Mouse (Mus musculus) limb, embryonic 15.5 days (tissue): ENCODE data around the gene Vsig8. TPM values are rescaled to one million over a fixed set of nuclear protein-coding genes. Genes with fewer than 3 reads are reported as not detected.

Experiments used
- ATAC-seq: fragments of 200-750 bp; cut with Nextera tagmentation; 2 replicates; pipeline ENCODE4 v1.8.0; 2017; ENCODE audit warnings: low read depth, moderate TSS enrichment; ENCODE audit not compliant: insufficient number of reproducible peaks, low FRiP score, low TSS enrichment
- H3K27ac ChIP-seq: fragments of 300-500 bp; sonication (generic); 2 replicates; pipeline ENCODE4 v1.5.1; 2015; ENCODE audit warnings: moderate library complexity, mild to moderate bottlenecking, inconsistent platforms
- H3K27me3 ChIP-seq: fragments of 300-500 bp; sonication (generic); 2 replicates; pipeline ENCODE4 v1.6.1; 2015; ENCODE audit warnings: inconsistent platforms
- H3K36me3 ChIP-seq: fragments of 300-500 bp; sonication (generic); 2 replicates; pipeline ENCODE4 v1.6.1; 2015; ENCODE audit warnings: inconsistent platforms
- H3K4me1 ChIP-seq: fragments of 300-500 bp; sonication (generic); 2 replicates; pipeline ENCODE4 v1.6.1; 2015; ENCODE audit warnings: inconsistent platforms
- H3K4me2 ChIP-seq: fragments of 300-500 bp; sonication (generic); 2 replicates; pipeline ENCODE4 v1.6.1; 2015; ENCODE audit warnings: mild to moderate bottlenecking, inconsistent platforms
- H3K4me3 ChIP-seq: fragments of 300-500 bp; sonication (generic); 2 replicates; pipeline ENCODE4 v1.5.1; 2015; ENCODE audit warnings: mild to moderate bottlenecking, inconsistent platforms
- H3K9ac ChIP-seq: fragments of 300-500 bp; sonication (generic); 2 replicates; pipeline ENCODE4 v1.6.1; 2015; ENCODE audit warnings: inconsistent platforms
- H3K9me3 ChIP-seq: fragments of 300-500 bp; sonication (generic); 2 replicates; pipeline ENCODE4 v1.6.1; 2016; ENCODE audit warnings: inconsistent platforms
- WGBS: fragments of 180-500 bp; shearing (Covaris S2); methylation state at CpG from one replicate; pipeline ENCODE4 v1.1.7; 2015; 5-methylcytosine and 5-hydroxymethylcytosine counted together
- polyA plus RNA-seq: library from polyadenylated mRNA; unstranded; fragments of >200 nt; fragmentation: Nextera tagmentation; extraction: Ambion mirVana; gene quantifications from 2 replicates; pipeline ENCODE4 v1.2.1, GENCODE M21; 2015

Vsig8 gene
- polyA plus RNA-seq, 1 experiment from 2014 or later: 3.7 TPM

DNA sequence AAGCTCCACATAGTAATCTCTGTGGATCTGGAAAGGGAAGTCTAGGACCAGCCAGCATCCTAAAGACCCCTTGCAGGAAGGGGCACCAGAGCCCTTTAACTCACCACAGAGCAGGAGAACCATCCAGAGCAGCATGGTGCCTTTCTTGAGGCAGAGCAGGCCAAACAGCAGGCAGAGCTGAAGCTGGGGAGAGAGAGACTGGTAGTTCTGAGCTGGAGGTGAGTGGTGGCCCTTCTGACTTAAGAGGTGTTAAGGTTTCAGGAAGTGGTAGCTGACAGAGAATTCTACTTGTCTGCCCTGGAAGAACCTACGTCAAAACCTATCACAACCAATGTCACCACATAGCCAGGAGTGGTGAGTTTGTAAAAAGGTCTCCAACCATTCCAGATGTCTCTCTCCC, 46.6 kb downstream of the Vsig8 start, which contains the start of gene Fcrl6:
Gene Fcrl6 (minus strand): TSS at position 226 of the 400 bp plus-strand sequence.
- no peaks in the 10 kb centered on the region for H3K27me3 ChIP-seq
- no peak within 1 kb of the TSS for H3K9ac ChIP-seq
- no peak within 1 kb of the TSS for H3K4me2 ChIP-seq
- no peaks in the 10 kb centered on the region for H3K4me1 ChIP-seq
- H3K4me3 ChIP-seq: no peak within 1 kb of the TSS
- no peak within 1 kb of the TSS for H3K27ac ChIP-seq
- WGBS: 71% methylated on average over 1 of the region's 1 CpGs
- H3K9me3 ChIP-seq: no peaks in the 10 kb centered on the region
- H3K36me3 ChIP-seq: no peaks in the 10 kb centered on the region
- ATAC-seq: no peak

DNA sequence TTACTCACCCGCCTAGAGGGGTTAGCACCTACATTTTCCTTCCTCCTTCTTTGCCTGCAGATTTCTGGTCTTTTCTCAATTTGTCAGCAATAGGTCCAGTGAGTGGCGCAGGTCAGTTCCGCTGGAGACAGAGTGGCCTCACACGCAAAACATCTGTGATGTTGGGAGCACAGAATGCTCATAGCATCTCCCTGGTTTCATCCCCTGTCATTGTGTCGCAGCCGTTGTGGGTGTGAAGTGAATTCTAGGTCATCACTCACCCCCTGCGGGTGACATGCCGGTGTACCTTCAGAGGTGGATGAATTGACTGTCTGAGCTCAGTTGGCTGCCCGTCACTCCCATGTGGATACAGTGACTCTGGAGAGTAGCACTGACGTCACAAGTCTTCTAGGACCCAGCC, 55.6 kb downstream of the Vsig8 start:
- H3K9ac ChIP-seq: no peak overlapping the region
- no peak overlapping the region for H3K4me3 ChIP-seq
- H3K4me2 ChIP-seq: no peak overlapping the region
- 82% methylated on average over 10 of the region's 10 CpGs for WGBS
- H3K36me3 ChIP-seq: no peaks in the 10 kb centered on the region
- H3K27ac ChIP-seq: no peak overlapping the region
- H3K4me1 ChIP-seq: no peaks in the 10 kb centered on the region
- peaks cover 5% of the 10 kb centered on the region; the same call in 1 of the 2 replicates for H3K27me3 ChIP-seq
- no peaks in the 10 kb centered on the region for H3K9me3 ChIP-seq
- no peak for ATAC-seq

DNA sequence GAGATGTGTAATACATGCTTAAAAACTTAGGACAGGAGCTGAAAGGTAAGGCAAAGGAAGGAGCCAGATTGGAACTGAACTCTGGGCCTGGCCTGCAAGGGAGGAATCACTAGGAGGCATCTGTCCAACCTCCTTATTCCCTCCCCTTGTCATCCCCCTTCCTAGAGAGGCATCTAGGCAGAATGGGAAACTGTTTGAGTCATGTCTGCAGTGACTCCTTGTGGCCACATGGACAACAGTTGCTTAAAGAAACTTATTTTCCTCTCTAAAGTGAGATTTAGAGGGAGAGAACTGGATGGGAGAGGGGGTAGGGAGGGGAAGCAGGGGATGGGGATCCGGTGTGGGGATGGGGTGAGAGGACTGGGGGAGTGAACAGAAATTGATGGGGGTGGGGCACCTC, 57.0 kb downstream of the Vsig8 start:
- H3K27ac ChIP-seq: no peak overlapping the region
- no peaks in the 10 kb centered on the region for H3K9me3 ChIP-seq
- no peak overlapping the region for H3K4me2 ChIP-seq
- 56% methylated on average over 1 of the region's 1 CpGs for WGBS
- peaks cover 12% of the 10 kb centered on the region; the same call in 1 of the 2 replicates for H3K27me3 ChIP-seq
- H3K4me3 ChIP-seq: no peak overlapping the region
- no peaks in the 10 kb centered on the region for H3K36me3 ChIP-seq
- no peak overlapping the region for H3K9ac ChIP-seq
- peaks cover 14% of the 10 kb centered on the region for H3K4me1 ChIP-seq
- no peak for ATAC-seq

Other genes with a start within 250 kb of the Vsig8 start
- 0.04 and 0.09 TPM in 2 replicates for gene Kcnj9, start 226.6 kb upstream of the Vsig8 start, polyA plus RNA-seq
- gene Kcnj10, start 214.7 kb upstream of the Vsig8 start, polyA plus RNA-seq: 0.04 and 0.05 TPM in 2 replicates
- 4.9 and 5.2 TPM in 2 replicates for gene Pigm, start 179.4 kb upstream of the Vsig8 start, polyA plus RNA-seq
- 0.47 and 0.52 TPM in 2 replicates for gene Slamf9, start 80.6 kb upstream of the Vsig8 start, polyA plus RNA-seq
- 39.6 and 41.0 TPM in 2 replicates for gene Igsf9, start 74.2 kb upstream of the Vsig8 start, polyA plus RNA-seq
- gene Tagln2, start 55.9 kb upstream of the Vsig8 start, polyA plus RNA-seq: 233 and 277 TPM in 2 replicates
- 2.2 and 2.3 TPM in 2 replicates for gene Cfap45, start 35.1 kb upstream of the Vsig8 start, polyA plus RNA-seq
- 0.11 and 0.12 TPM in 2 replicates for gene Slamf8, start 34.6 kb downstream of the Vsig8 start, polyA plus RNA-seq
- gene Fcrl6, start 46.6 kb downstream of the Vsig8 start, polyA plus RNA-seq: 0.27 and 0.52 TPM in 2 replicates
- 11.0 and 12.9 TPM in 2 replicates for gene Dusp23, start 77.0 kb downstream of the Vsig8 start, polyA plus RNA-seq
- gene Crp, start 142.1 kb downstream of the Vsig8 start, polyA plus RNA-seq: 0.19 TPM in 1 of 2 replicates, not detected in the other